Mouse (Mus musculus) thymus, adult 2 months (tissue): ENCODE measurements around the gene Foxb2.

Experiments used
- CTCF ChIP-seq: fragments of 200-500 bp; IDR thresholded peaks from 2 replicates; pipeline ENCODE4 v1.5.1; 2012; ENCODE audit warnings: mild to moderate bottlenecking, control low read depth, low read length, moderate library complexity, borderline replicate concordance; ENCODE audit not compliant: control insufficient read depth, poor library complexity, insufficient read depth; ENCODE audit errors: extremely low read depth
- POLR2A ChIP-seq: fragments of 200-500 bp; IDR thresholded peaks from 2 replicates; pipeline ENCODE4 v1.6.1; 2012; ENCODE audit warnings: mild to moderate bottlenecking, low read length, control low read depth, moderate library complexity; ENCODE audit not compliant: control insufficient read depth, poor library complexity, insufficient read depth; ENCODE audit errors: extremely low read depth

DNA sequence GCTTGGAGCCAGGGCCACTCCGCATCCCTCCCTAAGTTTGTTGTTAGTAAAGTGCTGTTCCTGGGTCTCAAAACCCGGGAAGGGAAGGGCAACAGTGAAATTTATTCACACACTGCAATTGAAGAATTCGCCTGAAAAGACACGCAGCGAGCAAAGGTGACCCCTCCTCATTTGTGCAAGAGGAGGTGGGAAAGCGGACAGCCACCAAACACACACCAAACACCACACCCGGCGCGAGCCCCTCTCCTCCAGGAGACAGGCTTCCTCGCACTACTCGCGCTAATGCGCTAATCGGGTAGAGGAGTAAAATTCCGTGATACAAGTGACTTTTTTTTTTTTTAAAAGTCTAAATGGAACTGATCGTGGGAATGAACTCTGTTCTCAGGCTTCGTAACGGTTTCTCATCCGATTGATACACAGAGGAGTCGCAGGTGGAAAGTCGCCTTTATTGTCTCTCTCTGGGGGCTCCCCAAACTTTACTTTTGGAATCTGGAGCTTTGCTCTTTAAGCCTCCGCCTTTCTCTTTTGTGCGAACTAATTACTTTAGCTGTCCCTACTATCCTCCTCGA is 2.3 kb downstream of the Foxb2 start:
- no peak for TF ChIP-seq CTCF
- no peak for TF ChIP-seq POLR2A
